Mouse (Mus musculus): ENCODE measurements at regions not wholly inside any gene's neighbourhood (a gene's known extent, or its start where the extent isn't known, plus 50 kb on each side); places are given as distances from the start of the nearest gene placed in this dataset.

- no peaks in the 10 kb centered on the region for H3K9me3 ChIP-seq (replicated peaks)
- 73% methylated on average over 21 of the region's 21 CpGs for WGBS
- ATAC-seq (ENCODE audit: insufficient number of reproducible peaks, low FRiP score, low TSS enrichment, low read depth): no peak
- H3K27ac ChIP-seq (replicated peaks): no peak overlapping the region
- H3K4me3 ChIP-seq (replicated peaks): no peak overlapping the region
- peaks cover 19% of the 10 kb centered on the region; the same call in 1 of the 2 replicates for H3K4me1 ChIP-seq
- no peak overlapping the region for H3K4me2 ChIP-seq (replicated peaks)
- H3K27me3 ChIP-seq: no peaks in the 10 kb centered on the region
- no peak overlapping the region for H3K9ac ChIP-seq
- no peaks in the 10 kb centered on the region for H3K36me3 ChIP-seq
Measured at GRCm38 (mm10) chr3:52601011-52601745, 333.0 kb downstream of the Foxo1 start.

DNA sequence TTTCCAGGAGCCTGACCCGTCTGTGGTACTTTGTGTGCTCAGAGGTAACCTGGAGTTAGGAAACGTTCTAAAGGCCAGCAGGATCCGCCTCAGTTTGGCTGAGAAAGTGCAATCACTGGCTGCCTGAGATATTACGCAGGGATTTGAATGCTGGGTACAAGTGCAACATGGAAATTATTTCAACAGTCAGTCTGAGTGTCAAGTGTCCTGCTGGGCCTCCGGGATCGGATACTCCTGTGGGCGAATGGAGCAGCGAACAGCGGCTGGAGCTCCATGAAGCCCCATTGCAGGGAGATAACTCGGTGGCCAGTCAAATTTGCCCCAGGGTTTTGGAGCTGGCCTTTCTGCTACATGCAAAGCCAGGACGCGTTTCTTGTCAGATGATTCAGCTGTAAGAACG is 332.4 kb downstream of the Foxo1 start:
- Histone ChIP-seq H3K27me3 (no peaks in the 10 kb centered on the region), H3K27ac (replicated peaks) (no peak overlapping the region), H3K4me3 (replicated peaks) (no peak overlapping the region), H3K4me1 (peaks cover 19% of the 10 kb centered on the region; the same call in 1 of the 2 replicates), H3K36me3 (no peaks in the 10 kb centered on the region), H3K9me3 (replicated peaks) (no peaks in the 10 kb centered on the region), H3K9ac (no peak overlapping the region), H3K4me2 (replicated peaks) (no peak overlapping the region)
- no peak for ATAC-seq (ENCODE audit: insufficient number of reproducible peaks, low FRiP score, low TSS enrichment, low read depth)
- 86% methylated on average over 13 of the region's 13 CpGs for WGBS

GRCm38 (mm10) chr3:52600146-52600545 is 332.0 kb downstream of the Foxo1 start:
- ATAC-seq (ENCODE audit: insufficient number of reproducible peaks, low FRiP score, low TSS enrichment, low read depth): no peak
- H3K9me3 ChIP-seq (replicated peaks): no peaks in the 10 kb centered on the region
- H3K36me3 ChIP-seq: no peaks in the 10 kb centered on the region
- H3K4me3 ChIP-seq (replicated peaks): no peak overlapping the region
- 97% methylated on average over 4 of the region's 4 CpGs for WGBS
- H3K4me1 ChIP-seq: peaks cover 15% of the 10 kb centered on the region; the same call in 1 of the 2 replicates
- no peak overlapping the region for H3K4me2 ChIP-seq (replicated peaks)
- H3K27ac ChIP-seq (replicated peaks): no peak overlapping the region
- no peaks in the 10 kb centered on the region for H3K27me3 ChIP-seq
- H3K9ac ChIP-seq: no peak overlapping the region

DNA sequence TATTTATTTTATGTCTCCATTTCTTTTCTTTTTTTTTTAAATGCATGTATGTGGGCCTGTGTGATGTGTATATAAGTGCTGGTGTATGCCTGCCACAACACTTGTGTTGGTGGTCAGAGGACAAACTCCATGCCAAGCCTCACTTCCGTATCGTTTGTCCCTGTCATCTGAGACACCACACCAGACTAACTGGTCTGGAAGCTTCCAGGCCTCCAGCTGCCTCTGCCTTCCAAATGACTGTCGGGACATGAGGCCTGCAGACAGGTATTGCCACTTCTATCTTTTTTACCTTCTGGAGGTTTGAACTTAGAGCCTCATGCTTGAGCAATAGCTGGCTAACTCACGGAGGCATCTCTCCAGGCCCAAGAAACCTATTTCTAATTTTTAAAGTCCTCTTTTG is 318.3 kb downstream of the Foxo1 start:
- Histone ChIP-seq H3K36me3 (no peaks in the 10 kb centered on the region), H3K9ac (no peak overlapping the region), H3K9me3 (replicated peaks) (no peaks in the 10 kb centered on the region), H3K4me2 (replicated peaks) (no peak overlapping the region), H3K4me1 (no peaks in the 10 kb centered on the region), H3K27ac (replicated peaks) (no peak overlapping the region), H3K27me3 (no peaks in the 10 kb centered on the region), H3K4me3 (replicated peaks) (no peak overlapping the region)
- no peak for ATAC-seq (ENCODE audit: insufficient number of reproducible peaks, low FRiP score, low TSS enrichment, low read depth)
- WGBS: 77% methylated on average over 4 of the region's 4 CpGs

GRCm38 (mm10) chr3:52579917-52580316 is 311.8 kb downstream of the Foxo1 start:
- WGBS: 77% methylated on average over 3 of the region's 3 CpGs

GRCm38 (mm10) chr3:52579096-52579495 is 311.0 kb downstream of the Foxo1 start:
- WGBS: 89% methylated on average over 3 of the region's 3 CpGs
- no peak for ATAC-seq (ENCODE audit: insufficient number of reproducible peaks, low FRiP score, low TSS enrichment, low read depth)
- H3K4me3 ChIP-seq (replicated peaks): no peak overlapping the region
- no peak overlapping the region for H3K9ac ChIP-seq
- H3K4me2 ChIP-seq (replicated peaks): no peak overlapping the region
- H3K4me1 ChIP-seq: no peaks in the 10 kb centered on the region
- H3K9me3 ChIP-seq (replicated peaks): no peaks in the 10 kb centered on the region
- no peaks in the 10 kb centered on the region for H3K36me3 ChIP-seq
- no peak overlapping the region for H3K27ac ChIP-seq (replicated peaks)
- no peaks in the 10 kb centered on the region; the same call in 1 of the 2 replicates for H3K27me3 ChIP-seq

More at GRCm38 (mm10) chr3:52579917-52580316, 311.8 kb downstream of the Foxo1 start:
- Histone ChIP-seq H3K36me3 (no peaks in the 10 kb centered on the region), H3K9me3 (replicated peaks) (no peaks in the 10 kb centered on the region), H3K4me1 (no peaks in the 10 kb centered on the region), H3K4me3 (replicated peaks) (no peak overlapping the region), H3K27me3 (no peaks in the 10 kb centered on the region; the same call in 1 of the 2 replicates), H3K9ac (no peak overlapping the region), H3K4me2 (replicated peaks) (no peak overlapping the region), H3K27ac (replicated peaks) (no peak overlapping the region)
- ATAC-seq (ENCODE audit: insufficient number of reproducible peaks, low FRiP score, low TSS enrichment, low read depth): no peak

GRCm38 (mm10) chr3:52576703-52577244 is 308.6 kb downstream of the Foxo1 start:
- H3K4me3 ChIP-seq (replicated peaks): no peak overlapping the region
- no peak for ATAC-seq (ENCODE audit: insufficient number of reproducible peaks, low FRiP score, low TSS enrichment, low read depth)
- H3K36me3 ChIP-seq: no peaks in the 10 kb centered on the region
- no peaks in the 10 kb centered on the region; the same call in 1 of the 2 replicates for H3K27me3 ChIP-seq
- no peak overlapping the region for H3K4me2 ChIP-seq (replicated peaks)
- no peaks in the 10 kb centered on the region for H3K9me3 ChIP-seq (replicated peaks)
- no peak overlapping the region for H3K9ac ChIP-seq
- H3K4me1 ChIP-seq: no peaks in the 10 kb centered on the region
- WGBS: 56% methylated on average over 6 of the region's 6 CpGs
- no peak overlapping the region for H3K27ac ChIP-seq (replicated peaks)

DNA sequence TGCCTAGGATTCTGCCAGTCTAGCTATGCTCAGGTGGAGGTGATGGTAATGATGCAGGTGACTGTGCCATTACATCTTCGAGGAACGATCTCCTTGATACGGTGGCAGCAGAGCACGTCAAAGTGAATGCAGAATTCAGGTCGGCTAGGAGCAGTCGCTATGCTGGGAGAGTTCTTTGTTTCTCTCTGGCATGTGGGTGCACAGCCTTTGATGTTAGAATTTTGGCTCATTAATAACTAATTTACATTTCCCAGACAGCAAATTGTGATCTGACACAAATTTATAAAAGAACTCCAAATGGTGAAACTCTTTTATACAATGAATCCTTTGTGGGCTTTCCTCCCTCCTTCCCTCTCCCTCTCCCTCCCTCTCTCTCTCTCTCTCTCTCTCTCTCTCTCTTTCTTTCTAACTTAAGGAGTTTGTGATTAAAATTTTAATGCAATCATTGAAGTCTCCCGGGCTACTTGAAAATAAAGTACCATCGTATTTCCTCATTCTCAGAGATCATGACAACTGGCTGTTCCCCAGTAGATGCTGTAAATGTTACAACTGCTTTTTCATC is 307.2 kb downstream of the Foxo1 start:
- Histone ChIP-seq H3K4me3 (replicated peaks) (no peak overlapping the region), H3K27me3 (no peaks in the 10 kb centered on the region), H3K4me1 (no peaks in the 10 kb centered on the region), H3K9ac (no peak overlapping the region), H3K4me2 (replicated peaks) (no peak overlapping the region), H3K9me3 (replicated peaks) (no peaks in the 10 kb centered on the region), H3K36me3 (no peaks in the 10 kb centered on the region), H3K27ac (replicated peaks) (no peak overlapping the region)
- WGBS: 79% methylated on average over 8 of the region's 8 CpGs
- ATAC-seq (ENCODE audit: insufficient number of reproducible peaks, low FRiP score, low TSS enrichment, low read depth): no peak

DNA sequence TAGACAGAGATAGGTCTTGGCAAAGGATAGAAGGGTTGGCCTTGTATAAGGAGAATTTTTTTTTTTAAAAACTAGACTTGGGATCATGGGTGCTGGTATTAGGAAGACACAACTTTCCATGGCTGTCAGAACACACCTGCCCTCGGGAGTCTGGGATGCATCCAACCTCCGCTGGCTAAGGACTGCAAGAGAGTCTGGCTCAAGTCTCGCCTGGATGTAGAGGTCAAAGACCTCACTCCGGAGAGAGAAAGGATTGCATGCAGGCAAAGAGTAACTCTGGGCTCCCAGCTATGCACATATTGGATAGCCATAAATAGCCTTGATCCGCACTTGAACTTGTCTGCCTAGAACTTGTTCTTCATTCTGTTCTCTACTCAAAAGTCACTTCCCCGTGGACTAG is 306.2 kb downstream of the Foxo1 start:
- Histone ChIP-seq H3K9me3 (replicated peaks) (no peaks in the 10 kb centered on the region), H3K4me2 (replicated peaks) (no peak overlapping the region), H3K4me3 (replicated peaks) (no peak overlapping the region), H3K27me3 (no peaks in the 10 kb centered on the region), H3K27ac (replicated peaks) (no peak overlapping the region), H3K9ac (no peak overlapping the region), H3K36me3 (no peaks in the 10 kb centered on the region), H3K4me1 (no peaks in the 10 kb centered on the region)
- 86% methylated on average over 6 of the region's 6 CpGs for WGBS
- no peak for ATAC-seq (ENCODE audit: insufficient number of reproducible peaks, low FRiP score, low TSS enrichment, low read depth)

DNA sequence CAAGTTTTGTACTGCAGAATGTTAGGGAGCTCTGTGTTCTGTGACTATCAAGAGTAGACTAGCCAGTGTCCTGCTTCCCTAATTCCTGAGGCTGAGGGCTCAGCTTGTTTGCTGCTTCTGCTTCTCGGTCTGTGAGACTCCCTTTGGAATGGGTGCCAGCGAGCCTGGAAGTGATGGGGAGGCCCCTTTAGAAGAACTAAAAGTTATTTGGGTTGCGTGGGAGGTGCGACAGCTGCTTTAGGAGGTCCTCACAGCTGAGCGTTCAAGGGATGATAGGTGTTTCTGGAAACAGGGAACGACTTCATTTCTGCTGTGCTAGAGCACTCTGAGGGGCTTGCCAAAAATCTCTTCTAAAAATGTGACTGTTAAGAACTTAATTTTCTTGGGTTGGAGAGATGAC is 305.7 kb downstream of the Foxo1 start:
- Histone ChIP-seq H3K36me3 (no peaks in the 10 kb centered on the region), H3K4me2 (replicated peaks) (no peak overlapping the region), H3K4me1 (no peaks in the 10 kb centered on the region), H3K27me3 (no peaks in the 10 kb centered on the region), H3K4me3 (replicated peaks) (no peak overlapping the region), H3K27ac (replicated peaks) (no peak overlapping the region), H3K9ac (no peak overlapping the region), H3K9me3 (replicated peaks) (no peaks in the 10 kb centered on the region)
- ATAC-seq (ENCODE audit: insufficient number of reproducible peaks, low FRiP score, low TSS enrichment, low read depth): no peak
- WGBS: 80% methylated on average over 6 of the region's 6 CpGs

- no peak overlapping the region for H3K4me3 ChIP-seq (replicated peaks)
- H3K27ac ChIP-seq (replicated peaks): no peak overlapping the region
- H3K9me3 ChIP-seq (replicated peaks): no peaks in the 10 kb centered on the region
- H3K4me1 ChIP-seq: no peaks in the 10 kb centered on the region
- no peak overlapping the region for H3K9ac ChIP-seq
- no peak for ATAC-seq (ENCODE audit: insufficient number of reproducible peaks, low FRiP score, low TSS enrichment, low read depth)
- H3K4me2 ChIP-seq (replicated peaks): no peak overlapping the region
- H3K27me3 ChIP-seq: no peaks in the 10 kb centered on the region; the same call in 1 of the 2 replicates
- 74% methylated on average over 11 of the region's 11 CpGs for WGBS
- H3K36me3 ChIP-seq: no peaks in the 10 kb centered on the region
Measured at GRCm38 (mm10) chr3:52572514-52573485, 304.7 kb downstream of the Foxo1 start.

Data from embryonic facial prominence, embryonic 15.5 days (tissue).